ENCODE assay signal across 24 mouse cellular contexts in the genomic region with DNA sequence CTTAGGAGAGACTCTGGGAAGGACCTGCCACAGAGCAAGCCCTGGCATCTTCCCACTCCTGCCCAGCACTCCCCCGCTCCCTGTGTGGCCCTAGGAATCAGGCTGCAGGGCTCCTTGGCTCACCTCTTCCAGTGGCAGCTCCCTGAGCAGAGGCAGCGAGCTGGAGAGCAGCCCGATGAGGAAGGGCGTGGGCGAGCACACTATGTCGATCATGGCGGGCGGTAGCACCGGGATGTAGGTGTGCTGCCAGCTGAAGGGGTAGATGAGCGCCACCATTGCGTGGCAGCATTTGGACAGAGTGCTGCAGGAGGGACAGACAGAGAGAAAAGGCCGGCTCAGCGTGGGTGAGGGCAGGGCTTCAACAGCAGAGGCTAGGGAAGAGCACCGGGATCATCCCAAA. TPM values are rescaled to one million over a fixed set of nuclear protein-coding genes. Genes with fewer than 3 reads are reported as not detected.
DNase-seq lines count a peak whose midpoint lies in the region; ATAC-seq lines count a peak whose summit lies in the region.
"Had no signal": no experiment of that assay in that cellular context is flagged by ENCODE, and none has a peak within 500 bp of the region (broad histone marks: within the 10 kb centered on the region; RNA-seq: fewer than 3 reads in every experiment).

No protein-coding gene starts in this region.

- H3K4me1 ChIP-seq in forebrain, embryonic 13.5 days: no peaks in the 10 kb centered on the region
- H3K4me1 ChIP-seq: liver, embryonic 15.5 days; midbrain, embryonic 13.5 days; neural tube, embryonic 12.5 days had no signal

- ATAC-seq in forebrain, embryonic 13.5 days: no peak
- ATAC-seq: forebrain, embryonic 14.5 days; intestine, embryonic 15.5 days; lung, postnatal 0 days; midbrain, embryonic 13.5 days had no signal

- H3K4me2 ChIP-seq in forebrain, embryonic 13.5 days: no peak overlapping the region
- H3K4me2 ChIP-seq: heart, embryonic 15.5 days; hindbrain, embryonic 15.5 days; intestine, embryonic 15.5 days; kidney, embryonic 15.5 days; limb, embryonic 15.5 days; liver, embryonic 15.5 days; midbrain, embryonic 13.5 days; neural tube, embryonic 12.5 days had no signal

- peak; percentile 20 for DNase-seq in cerebellum, adult 11-12 months
- DNase-seq in cerebellum, postnatal 10 days: no peak
- peak; percentile 44 for DNase-seq in layer of hippocampus, adult 11-12 months (ENCODE audit: low spot score)
- no peak for DNase-seq in layer of hippocampus, postnatal 10 days (ENCODE audit: low spot score in 2 of 2)
- DNase-seq in right cerebral cortex, adult 2 months (ENCODE audit: low spot score in 2 of 2): peak; percentile 55 to 60
- DNase-seq in right cerebral cortex, postnatal 14 days: no peak
- DNase-seq in right cerebral cortex, postnatal 36 days (ENCODE audit: low spot score in 2 of 2): peak; percentile 41 to 60
- DNase-seq: adrenal gland, adult 2 months; cerebellum, postnatal 14 days; heart, adult 2 months; heart, postnatal 4 days; kidney, postnatal 4 days had no signal

- 93% methylated on average over 13 of the region's 14 CpGs for WGBS in forebrain, embryonic 13.5 days

- H3K4me3 ChIP-seq in forebrain, embryonic 13.5 days: no peak overlapping the region
- H3K4me3 ChIP-seq: heart, adult 2 months; heart, embryonic 15.5 days; hindbrain, embryonic 15.5 days; intestine, embryonic 15.5 days; kidney, embryonic 15.5 days; limb, embryonic 15.5 days; liver, embryonic 15.5 days; midbrain, embryonic 13.5 days; neural tube, embryonic 12.5 days had no signal

- H3K9me3 ChIP-seq in forebrain, embryonic 13.5 days (replicated peaks): no peaks in the 10 kb centered on the region
- H3K9me3 ChIP-seq: heart, embryonic 15.5 days; hindbrain, embryonic 15.5 days; intestine, embryonic 15.5 days; kidney, embryonic 15.5 days; limb, embryonic 15.5 days; liver, embryonic 15.5 days; midbrain, embryonic 13.5 days; neural tube, embryonic 12.5 days had no signal

- no peaks in the 10 kb centered on the region for H3K27me3 ChIP-seq in forebrain, embryonic 13.5 days
- H3K27me3 ChIP-seq: heart, embryonic 15.5 days; hindbrain, embryonic 15.5 days; intestine, embryonic 15.5 days; kidney, embryonic 15.5 days; limb, embryonic 15.5 days; liver, embryonic 15.5 days; midbrain, embryonic 13.5 days; neural tube, embryonic 12.5 days had no signal

- peaks cover 67% of the 10 kb centered on the region for H3K36me3 ChIP-seq in forebrain, embryonic 13.5 days (ENCODE audit: poor library complexity, severe bottlenecking)
- H3K36me3 ChIP-seq: intestine, embryonic 15.5 days; liver, embryonic 15.5 days had no signal

- no peak overlapping the region for H3K27ac ChIP-seq in forebrain, embryonic 13.5 days
- H3K27ac ChIP-seq: heart, adult 2 months; heart, embryonic 15.5 days; hindbrain, embryonic 15.5 days; intestine, embryonic 15.5 days; kidney, embryonic 15.5 days; limb, embryonic 15.5 days; liver, embryonic 15.5 days; midbrain, embryonic 13.5 days; neural tube, embryonic 12.5 days; stomach, postnatal 0 days had no signal

- no peak overlapping the region for H3K9ac ChIP-seq in forebrain, embryonic 13.5 days
- H3K9ac ChIP-seq: heart, embryonic 15.5 days; hindbrain, embryonic 15.5 days; intestine, embryonic 15.5 days; kidney, embryonic 15.5 days; limb, embryonic 15.5 days; liver, embryonic 15.5 days; midbrain, embryonic 13.5 days; neural tube, embryonic 12.5 days had no signal

RNA-seq across cellular contexts. Expression of gene Mkrn1, which starts 49.8 kb away (rescaled TPM):
- total RNA-seq in layer of hippocampus, postnatal 10 days (2021): 100 to 1,000 TPM; 163 to 165 TPM
- 171 and 175 TPM in 2 replicates for polyA plus RNA-seq in forebrain, embryonic 13.5 days (2015; fragmentation: Nextera tagmentation; extraction: Ambion mirVana)

Comparison
In these comparisons a context has a peak if more than half of its experiments do, and no peak if none do; other contexts are left out.
1. DNase-seq: peak in cerebellum, adult 11-12 months (single experiment), layer of hippocampus, adult 11-12 months (single experiment), right cerebral cortex, adult 2 months (2 of 2) and right cerebral cortex, postnatal 36 days (2 of 2); none in cerebellum, postnatal 10 days (0 of 2), layer of hippocampus, postnatal 10 days (0 of 2) and right cerebral cortex, postnatal 14 days (single experiment).